Mouse (Mus musculus): Measurements from ENCODE around the gene Dtymk.
A peak's percentile ranks its signal among the peaks of the same experiment; 100 is the strongest.
"Not testable (repeated sequence)": the region's sequence is repeated elsewhere in the genome, so short reads cannot be mapped to it uniquely, and the experiment has no call there.

Gene Dtymk

GRCm38 (mm10) chr1:93804818-93805217 lies 3.1 kb upstream of the Dtymk start:
- no peak for DNase-seq (ENCODE audit: low spot score)

- DNase-seq (ENCODE audit: low spot score), result peak; percentile 99
These were observed 2.1 kb upstream of the Dtymk start, which contains the start of gene Ing5 for GRCm38 (mm10) chr1:93803556-93804507. Gene Ing5, plus strand, starts transcription at chr1:93803965.

DNA sequence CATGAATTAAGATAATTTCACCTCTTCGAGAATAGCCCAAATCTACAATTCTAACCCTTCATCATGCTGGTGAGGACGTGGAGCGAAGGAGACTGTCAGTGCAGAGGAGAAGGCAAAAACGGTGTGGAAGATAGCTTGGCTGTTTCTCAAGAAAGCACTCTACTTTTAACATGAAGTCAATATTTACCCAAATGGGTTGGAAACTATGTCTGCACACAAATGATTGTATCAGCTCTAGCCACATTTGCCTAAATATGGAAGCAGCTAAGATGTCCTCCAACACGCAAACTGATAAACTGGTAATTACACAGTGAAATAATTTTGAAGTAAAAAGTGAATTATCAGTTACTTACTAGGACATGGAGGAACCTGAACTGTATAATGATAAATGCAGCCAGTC lies 1.0 kb upstream of the Dtymk start:
- DNase-seq (ENCODE audit: low spot score), result no peak

DNA sequence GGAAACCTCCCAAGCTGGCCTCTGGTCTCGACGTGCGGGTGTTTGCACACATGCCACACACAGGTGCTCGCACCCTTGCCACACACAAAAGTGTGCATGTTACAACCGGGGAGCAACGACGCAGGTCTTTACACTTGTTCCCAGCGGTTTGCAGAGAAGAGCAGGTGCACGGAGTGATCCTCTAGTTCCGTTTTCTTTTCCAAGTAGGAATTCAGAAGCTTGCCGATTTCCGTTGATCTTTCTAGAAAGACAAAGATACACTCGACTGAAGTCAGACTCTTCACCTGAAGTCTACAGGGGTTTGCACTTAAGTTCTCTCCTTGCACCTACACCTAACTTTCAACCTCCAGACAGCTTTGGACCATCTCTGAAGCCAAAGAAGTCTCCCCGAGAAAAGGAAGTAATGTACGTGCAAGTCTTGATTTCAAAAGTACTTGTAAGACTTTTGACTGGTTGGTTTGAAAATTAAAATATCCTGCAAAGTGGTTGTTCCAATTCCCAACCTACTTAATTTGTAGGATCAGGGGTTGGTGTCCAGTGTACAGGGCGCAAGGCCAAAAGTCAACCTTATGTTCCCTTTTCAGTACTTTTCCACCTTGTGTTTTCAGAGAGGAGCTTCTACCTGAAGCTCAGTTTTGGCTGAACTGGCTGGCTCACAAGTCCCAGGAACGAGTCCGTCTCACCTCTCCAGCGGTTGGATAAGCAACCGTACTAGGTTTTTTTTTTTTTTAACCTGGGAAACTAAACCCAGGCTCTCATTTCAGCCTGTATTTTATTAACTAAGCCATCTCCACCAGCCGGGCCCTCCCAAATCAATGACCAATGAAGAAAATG lies 847 bp downstream of the Dtymk start:
- no peak for DNase-seq (ENCODE audit: low spot score)

GRCm38 (mm10) chr1:93795886-93796285 lies 5.8 kb downstream of the Dtymk start:
- DNase-seq (ENCODE audit: low spot score), result no peak

DNA sequence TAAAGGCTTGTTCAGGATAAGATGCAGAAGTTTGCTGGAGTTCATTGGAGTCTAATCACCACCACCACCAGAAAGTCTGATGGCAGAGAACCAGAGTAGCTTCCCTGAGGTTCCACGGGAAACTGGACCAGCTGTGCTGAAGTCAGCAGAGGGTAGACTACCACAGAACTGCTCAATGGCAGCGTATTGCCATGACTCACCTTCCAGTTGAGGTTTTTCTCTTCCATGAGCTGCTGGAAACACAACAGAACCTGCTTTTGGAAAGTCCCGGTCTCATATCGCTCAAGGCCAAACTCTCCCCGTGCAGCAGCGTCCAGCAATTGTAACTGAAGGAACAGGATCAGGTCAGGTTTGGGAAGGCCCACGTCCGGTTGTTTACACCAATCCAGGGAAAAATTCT lies 7.2 kb downstream of the Dtymk start:
- no peak for DNase-seq (ENCODE audit: low spot score)

GRCm38 (mm10) chr1:93786912-93787311 lies 14.8 kb downstream of the Dtymk start:
- no peak for DNase-seq (ENCODE audit: low spot score)

GRCm38 (mm10) chr1:93776686-93777085 lies 25.0 kb downstream of the Dtymk start:
- no peak for DNase-seq (ENCODE audit: low spot score)

GRCm38 (mm10) chr1:93769901-93770300 lies 31.8 kb downstream of the Dtymk start:
- no peak for DNase-seq (ENCODE audit: low spot score)

GRCm38 (mm10) chr1:93767600-93767999 lies 34.1 kb downstream of the Dtymk start:
- no peak for DNase-seq (ENCODE audit: low spot score)

GRCm38 (mm10) chr1:93764871-93765591 lies 36.7 kb downstream of the Dtymk start:
- DNase-seq (ENCODE audit: low spot score), result no peak

GRCm38 (mm10) chr1:93763531-93763930 lies 38.2 kb downstream of the Dtymk start:
- DNase-seq (ENCODE audit: low spot score), result not testable (repeated sequence)

GRCm38 (mm10) chr1:93760076-93760475 lies 41.7 kb downstream of the Dtymk start:
- DNase-seq (ENCODE audit: low spot score), result no peak

DNA sequence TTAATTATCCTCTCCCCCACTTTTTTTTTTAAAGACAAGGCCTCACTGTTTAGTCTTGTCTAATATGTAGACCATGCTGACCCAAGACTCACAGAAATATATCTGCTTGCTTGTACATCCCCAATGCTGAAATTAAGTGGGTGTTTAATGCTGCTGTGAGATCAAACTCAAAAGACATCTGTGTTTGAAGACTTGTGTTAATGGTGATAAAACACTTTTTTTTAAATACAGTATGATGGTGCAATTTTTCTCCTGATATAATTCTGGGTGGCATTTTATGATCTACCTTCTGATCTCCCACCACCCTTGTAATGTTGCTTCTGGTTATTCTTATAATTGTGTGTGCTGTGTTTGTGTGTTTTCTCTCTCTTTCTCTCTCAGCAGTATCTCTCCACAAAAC lies 45.6 kb downstream of the Dtymk start:
- no peak for DNase-seq (ENCODE audit: low spot score)

- DNase-seq (ENCODE audit: low spot score), result no peak
These were observed 46.1 kb downstream of the Dtymk start for GRCm38 (mm10) chr1:93755618-93756017.

GRCm38 (mm10) chr1:93755291-93755610 lies 46.5 kb downstream of the Dtymk start:
- DNase-seq (ENCODE audit: low spot score), result no peak

DNA sequence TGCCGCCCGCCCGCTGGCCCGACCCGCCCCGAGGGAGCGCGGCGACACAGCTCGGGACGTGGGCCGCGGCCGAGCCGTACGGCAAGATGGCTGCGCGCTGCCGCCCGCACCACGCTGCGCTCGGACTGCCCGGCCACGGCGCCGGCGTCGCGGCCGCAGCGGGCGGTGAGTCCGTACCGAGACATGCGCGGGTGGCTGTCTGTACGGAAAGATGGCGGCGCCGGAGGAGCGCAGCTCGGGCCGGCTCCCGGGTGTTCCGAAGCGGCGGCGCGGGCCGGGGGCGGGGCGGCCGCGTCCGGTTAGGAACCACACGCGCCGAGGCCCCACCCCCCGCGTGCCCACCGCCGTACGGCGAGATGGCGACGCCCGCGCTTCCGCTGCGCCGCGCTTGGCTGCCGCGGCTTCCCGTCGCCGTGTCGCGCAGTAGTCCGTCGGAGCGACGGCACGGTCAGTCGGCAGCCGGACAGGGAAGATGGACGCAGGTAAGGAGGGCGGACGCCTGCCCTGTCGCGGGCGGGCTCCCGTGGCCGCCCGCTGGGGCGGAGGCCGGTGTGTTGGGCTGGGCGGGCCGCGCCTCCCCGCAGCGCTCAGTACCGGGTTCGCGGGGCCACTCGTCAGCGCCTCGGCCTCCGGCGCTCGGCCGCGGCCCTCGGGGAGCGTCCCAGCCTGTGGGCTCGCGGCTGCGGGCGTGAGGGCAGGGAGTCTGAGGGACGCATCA lies 47.0 kb downstream of the Dtymk start, which contains the start of gene Thap4:
TSS of gene Thap4 (minus strand) at position 292 of the 718 bp plus-strand sequence.
- peak; percentile 69 for DNase-seq (ENCODE audit: low spot score)

DNA sequence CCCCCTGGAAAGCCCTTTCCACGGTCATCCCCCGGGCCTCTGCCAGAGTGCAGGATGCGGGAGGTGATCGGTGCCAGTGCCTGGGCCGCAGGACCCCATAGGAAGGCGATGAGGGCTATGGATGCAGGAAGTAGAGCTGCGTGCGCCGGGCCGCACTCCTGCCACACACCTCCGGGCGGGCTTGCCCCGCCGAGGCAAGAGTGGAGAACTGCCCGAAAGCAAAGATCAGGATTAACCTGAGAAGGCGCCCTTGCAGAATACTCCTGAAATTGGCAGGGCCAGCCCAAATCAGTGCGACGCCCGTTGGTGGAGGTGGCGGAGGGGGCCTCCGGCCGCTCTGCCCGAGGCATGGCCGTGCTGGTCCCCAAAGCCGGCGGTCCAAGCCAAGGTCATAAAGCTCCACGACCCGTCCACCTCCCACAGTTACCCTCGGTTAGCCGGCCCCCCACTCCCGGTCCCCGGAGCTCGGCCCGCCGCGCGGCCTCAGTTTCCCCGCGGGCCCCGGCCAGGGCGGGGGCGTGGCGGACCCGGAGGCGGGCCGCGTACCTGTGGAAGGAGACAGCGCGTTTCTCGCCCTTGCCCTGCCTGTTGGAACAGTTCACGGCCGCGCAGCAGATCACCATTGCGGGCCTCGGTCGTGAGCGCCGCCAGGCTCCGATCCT lies 47.7 kb downstream of the Dtymk start:
- no peak for DNase-seq (ENCODE audit: low spot score)

GRCm38 (mm10) chr1:93751290-93751689 lies 50.4 kb downstream of the Dtymk start, which contains the start of gene Atg4b:
Gene Atg4b, plus strand, starts transcription at chr1:93751500.
- DNase-seq (ENCODE audit: low spot score), result no peak

DNA sequence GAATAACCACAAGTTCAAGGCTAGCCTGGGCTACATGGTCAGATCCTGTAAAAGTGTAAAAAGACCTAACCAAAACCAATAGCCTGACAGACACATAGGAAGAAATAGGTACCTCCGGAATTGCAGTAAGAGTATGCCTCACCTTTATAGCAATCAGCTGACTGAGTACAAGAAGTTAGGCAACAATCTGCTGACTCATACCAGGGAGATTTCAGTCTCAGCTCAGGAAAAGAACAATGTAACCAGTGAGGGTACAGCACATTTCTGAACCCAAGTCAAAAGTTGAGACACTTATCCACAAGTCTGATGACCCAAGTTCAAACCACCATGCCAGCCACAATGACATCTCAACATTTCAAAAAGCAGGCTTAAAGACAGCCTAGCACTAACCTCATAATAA lies 53.2 kb downstream of the Dtymk start:
- no peak for DNase-seq (ENCODE audit: low spot score)

GRCm38 (mm10) chr1:93746179-93746578 lies 55.6 kb downstream of the Dtymk start:
- no peak for DNase-seq (ENCODE audit: low spot score)
